Comparison of ENCODE assay signal across 8 mouse cellular contexts in the genomic region with DNA sequence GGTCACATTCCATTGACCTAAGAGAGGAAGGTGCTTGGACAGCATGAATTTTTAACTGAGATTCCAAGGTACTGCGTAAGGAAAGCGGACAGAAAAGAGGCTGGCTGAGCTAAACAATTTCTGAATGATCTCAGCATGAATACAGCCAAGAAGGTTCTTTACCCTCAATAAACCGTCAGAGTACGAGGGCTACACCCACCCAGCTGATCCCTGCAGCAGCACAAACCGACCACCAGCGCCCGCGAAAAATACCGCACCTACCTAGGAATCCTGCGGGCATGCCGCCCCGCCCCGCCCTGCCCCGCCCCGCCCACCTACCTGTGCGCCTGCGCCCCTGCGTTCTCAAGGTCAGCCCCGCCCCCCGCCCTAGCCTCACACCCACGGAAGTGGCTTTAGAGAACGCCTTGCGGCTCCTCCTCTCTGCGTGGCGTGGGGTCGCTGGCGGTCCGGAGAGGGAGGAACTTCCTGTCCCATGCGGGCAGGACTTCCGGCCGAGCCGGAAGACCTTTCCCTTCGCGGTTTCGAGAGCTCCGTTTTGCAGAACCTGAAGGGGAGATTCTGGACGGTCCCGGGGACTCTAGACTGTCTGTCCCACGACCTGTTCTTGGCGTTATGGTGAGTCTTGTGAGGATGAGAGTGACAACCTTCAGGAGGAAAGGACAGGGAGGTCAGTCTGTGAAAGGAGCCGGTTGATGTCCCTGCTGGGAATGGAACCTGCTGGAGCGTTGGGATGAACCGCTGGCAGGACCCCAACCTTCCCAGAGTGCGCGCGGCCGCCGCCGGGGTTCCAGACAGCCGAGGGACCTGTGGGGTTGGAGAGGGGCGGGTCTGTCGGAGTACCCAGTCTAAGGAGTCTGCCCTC. TPM values are rescaled to one million over a fixed set of nuclear protein-coding genes. Genes with fewer than 3 reads are reported as not detected.
DNase-seq lines count a peak whose midpoint lies in the region; ATAC-seq and TF ChIP-seq lines count a peak whose summit lies in the region.

A gene (plus strand): TSS at position 477 of the 862 bp plus-strand sequence.

- no peaks in the 10 kb centered on the region for H3K27me3 ChIP-seq in embryonic facial prominence, embryonic 13.5 days
- no peaks in the 10 kb centered on the region for H3K27me3 ChIP-seq in kidney, adult 2 months (replicated peaks; ENCODE audit: control insufficient read depth, insufficient read depth, low read length)
- no peaks in the 10 kb centered on the region for H3K27me3 ChIP-seq in limb, embryonic 12.5 days
- H3K27me3 ChIP-seq in midbrain, embryonic 15.5 days (replicated peaks): no peaks in the 10 kb centered on the region
- no peaks in the 10 kb centered on the region for H3K27me3 ChIP-seq in spleen, adult 2 months (ENCODE audit: control insufficient read depth, insufficient read depth, low read length)

- no peaks in the 10 kb centered on the region for H3K36me3 ChIP-seq in embryonic facial prominence, embryonic 13.5 days
- no peaks in the 10 kb centered on the region for H3K36me3 ChIP-seq in kidney, adult 2 months (ENCODE audit: control insufficient read depth, insufficient read depth, low read length)
- H3K36me3 ChIP-seq in limb, embryonic 12.5 days: no peaks in the 10 kb centered on the region
- no peaks in the 10 kb centered on the region for H3K36me3 ChIP-seq in midbrain, embryonic 15.5 days (replicated peaks)
- no peaks in the 10 kb centered on the region for H3K36me3 ChIP-seq in spleen, adult 2 months (ENCODE audit: control insufficient read depth, insufficient read depth, low read length)

- H3K4me1 ChIP-seq in embryonic facial prominence, embryonic 13.5 days: peaks cover 7% of the 10 kb centered on the region
- peaks cover 7% of the 10 kb centered on the region; the same call in 1 of the 2 replicates for H3K4me1 ChIP-seq in kidney, adult 2 months (ENCODE audit: control insufficient read depth, insufficient read depth, low read length)
- peaks cover 8% of the 10 kb centered on the region for H3K4me1 ChIP-seq in limb, embryonic 12.5 days (replicated peaks)
- peaks cover 34% of the 10 kb centered on the region for H3K4me1 ChIP-seq in midbrain, embryonic 15.5 days
- H3K4me1 ChIP-seq in spleen, adult 2 months (ENCODE audit: control insufficient read depth, insufficient read depth, insufficient read length): peaks cover 3% of the 10 kb centered on the region

- TF ChIP-seq POLR2A in kidney, adult 2 months (IDR thresholded peaks at IDR 0.05; ENCODE audit: low read depth, low read length): no peak
- TF ChIP-seq POLR2A in spleen, adult 2 months (IDR thresholded peaks at IDR 0.05; ENCODE audit: low read depth, low read length): no peak

- peak; percentile 97 for ATAC-seq in embryonic facial prominence, embryonic 13.5 days (ENCODE audit: insufficient number of reproducible peaks, insufficient read depth, low FRiP score, low TSS enrichment, low read depth)
- peak; percentile 99 for ATAC-seq in limb, embryonic 12.5 days (ENCODE audit: insufficient number of reproducible peaks, insufficient read depth, low FRiP score, low TSS enrichment, low read depth)
- peak; percentile 99 for ATAC-seq in midbrain, embryonic 15.5 days (replicated peaks)

- peak within 1 kb of the TSS; percentile 87 for H3K9ac ChIP-seq in embryonic facial prominence, embryonic 13.5 days
- peak within 1 kb of the TSS; percentile 80 for H3K9ac ChIP-seq in limb, embryonic 12.5 days (replicated peaks)
- peak within 1 kb of the TSS; percentile 69 for H3K9ac ChIP-seq in midbrain, embryonic 15.5 days

- no peak for TF ChIP-seq CTCF in kidney, adult 2 months (conservative IDR thresholded peaks at IDR 0.05; ENCODE audit: insufficient read depth, insufficient read length, low read depth, low read length)
- TF ChIP-seq CTCF in spleen, adult 2 months (IDR thresholded peaks at IDR 0.05; ENCODE audit: extremely low read depth, insufficient read depth, insufficient read length, insufficient replicate concordance): no peak

- no peaks in the 10 kb centered on the region for H3K9me3 ChIP-seq in embryonic facial prominence, embryonic 13.5 days
- no peaks in the 10 kb centered on the region for H3K9me3 ChIP-seq in limb, embryonic 12.5 days
- H3K9me3 ChIP-seq in midbrain, embryonic 15.5 days: no peaks in the 10 kb centered on the region

- DNase-seq in 3134 (ENCODE audit: extremely low read depth, insufficient read length, low spot score): peak; percentile 91
- peak; percentile 92 to 93 for DNase-seq in adrenal gland, postnatal 36 days
- DNase-seq in heart, adult 18-20 months: peak; percentile 89 to 94
- DNase-seq in kidney, adult 2 months: peak; percentile 95
- DNase-seq in spleen, adult 2 months (ENCODE audit: low read depth in 1 of 2, low spot score in 2 of 2): peak; percentile 68 to 88

- WGBS in embryonic facial prominence, embryonic 13.5 days: under 1% methylated on average over 48 of the region's 52 CpGs
- WGBS in kidney, adult 2 months: under 1% methylated on average over 52 of the region's 52 CpGs
- WGBS in limb, embryonic 12.5 days: 2% methylated on average over 45 of the region's 52 CpGs
- under 1% methylated on average over 48 of the region's 52 CpGs for WGBS in midbrain, embryonic 15.5 days
- 1% methylated on average over 51 of the region's 52 CpGs for WGBS in spleen, adult 2 months

- H3K4me2 ChIP-seq in embryonic facial prominence, embryonic 13.5 days: peak within 1 kb of the TSS; percentile 83
- H3K4me2 ChIP-seq in limb, embryonic 12.5 days: peak within 1 kb of the TSS; percentile 87
- H3K4me2 ChIP-seq in midbrain, embryonic 15.5 days: peak within 1 kb of the TSS; percentile 84

- H3K27ac ChIP-seq in embryonic facial prominence, embryonic 13.5 days: peak within 1 kb of the TSS; percentile 73
- H3K27ac ChIP-seq in kidney, adult 2 months (ENCODE audit: insufficient read depth, low read depth, low read length): peak within 1 kb of the TSS; percentile 75
- H3K27ac ChIP-seq in limb, embryonic 12.5 days: peak within 1 kb of the TSS; percentile 74
- peak within 1 kb of the TSS; percentile 85 for H3K27ac ChIP-seq in midbrain, embryonic 15.5 days
- peak within 1 kb of the TSS; percentile 52; the same call in 1 of the 2 replicates for H3K27ac ChIP-seq in spleen, adult 2 months (ENCODE audit: insufficient read depth, low read length)

- H3K4me3 ChIP-seq in embryonic facial prominence, embryonic 13.5 days: peak within 1 kb of the TSS; percentile 82
- H3K4me3 ChIP-seq in kidney, adult 2 months (ENCODE audit: insufficient read depth, low read depth, low read length): peak within 1 kb of the TSS; percentile 80
- H3K4me3 ChIP-seq in limb, embryonic 12.5 days (replicated peaks): peak within 1 kb of the TSS; percentile 78
- peak within 1 kb of the TSS; percentile 51 for H3K4me3 ChIP-seq in midbrain, embryonic 15.5 days
- H3K4me3 ChIP-seq in spleen, adult 2 months (ENCODE audit: extremely low read depth, insufficient read depth, insufficient read length): peak within 1 kb of the TSS; percentile 94

RNA-seq across cellular contexts. Expression of the gene that starts here (rescaled TPM):
- total RNA-seq in adrenal gland, postnatal 36 days (2021): 10 to 100 TPM; 16.1 to 19.9 TPM
- polyA plus RNA-seq in embryonic facial prominence, embryonic 13.5 days (2015; fragmentation: Nextera tagmentation; extraction: Ambion mirVana): 15.0 and 16.2 TPM in 2 replicates
- 10 to 100 TPM; 17.1 to 17.7 TPM for total RNA-seq in heart, adult 18-20 months (2021)
- 7.2 and 9.3 TPM in 2 replicates for polyA plus RNA-seq in kidney, adult 2 months (2012; rRNA removed)
- 13.6 and 15.0 TPM in 2 replicates for polyA plus RNA-seq in limb, embryonic 12.5 days (2016; fragmentation: Nextera tagmentation; extraction: Ambion mirVana)
- 24.5 and 25.1 TPM in 2 replicates for polyA plus RNA-seq in midbrain, embryonic 15.5 days (2015; fragmentation: Nextera tagmentation; extraction: Ambion mirVana)
- 2.5 and 2.6 TPM in 2 replicates for polyA plus RNA-seq in spleen, adult 2 months (2012; rRNA removed)

Comparison
In these comparisons a context has a peak if more than half of its experiments do, and no peak if none do; other contexts are left out.
1. Peak in every context shown above with its lines: DNase-seq, ATAC-seq, H3K4me3 ChIP-seq and H3K27ac ChIP-seq.